Mouse (Mus musculus): Measurements from ENCODE around the gene Gm17571. TPM values are rescaled to one million over a fixed set of nuclear protein-coding genes. Genes with fewer than 3 reads are reported as not detected.

The Gm17571 gene
- polyA plus RNA-seq, 1 experiment from 2014 or later = not detected

DNA sequence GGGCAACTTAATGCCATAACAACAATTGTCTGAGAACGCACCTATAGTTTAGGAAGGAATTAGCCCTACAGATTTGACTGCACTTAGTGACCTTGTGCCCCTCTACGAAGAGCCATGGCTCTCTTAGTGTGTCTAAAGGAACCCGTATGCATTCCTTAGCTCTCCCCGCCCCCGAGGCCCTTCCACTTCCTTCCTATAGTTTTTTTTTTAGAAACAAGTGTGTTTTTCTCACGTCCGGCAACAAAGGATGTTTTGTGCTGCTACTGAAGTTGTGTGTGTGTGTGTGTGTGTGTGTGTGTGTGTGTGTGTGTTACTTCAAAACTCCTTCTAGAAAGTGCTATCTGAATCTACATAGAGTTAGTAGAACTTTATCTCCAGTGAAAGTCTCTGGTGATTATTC lies 23.5 kb upstream of the Gm17571 start:
- no peaks in the 10 kb centered on the region for H3K4me1 ChIP-seq
- ATAC-seq (replicated peaks) = no peak
- no peaks in the 10 kb centered on the region for H3K27me3 ChIP-seq (replicated peaks)
- no peak overlapping the region for H3K4me2 ChIP-seq
- no peaks in the 10 kb centered on the region for H3K9me3 ChIP-seq
- 54% methylated on average over 7 of the region's 7 CpGs for WGBS
- no peaks in the 10 kb centered on the region for H3K36me3 ChIP-seq (replicated peaks)
- no peak overlapping the region for H3K9ac ChIP-seq
- no peak overlapping the region for H3K27ac ChIP-seq
- no peak overlapping the region for H3K4me3 ChIP-seq

DNA sequence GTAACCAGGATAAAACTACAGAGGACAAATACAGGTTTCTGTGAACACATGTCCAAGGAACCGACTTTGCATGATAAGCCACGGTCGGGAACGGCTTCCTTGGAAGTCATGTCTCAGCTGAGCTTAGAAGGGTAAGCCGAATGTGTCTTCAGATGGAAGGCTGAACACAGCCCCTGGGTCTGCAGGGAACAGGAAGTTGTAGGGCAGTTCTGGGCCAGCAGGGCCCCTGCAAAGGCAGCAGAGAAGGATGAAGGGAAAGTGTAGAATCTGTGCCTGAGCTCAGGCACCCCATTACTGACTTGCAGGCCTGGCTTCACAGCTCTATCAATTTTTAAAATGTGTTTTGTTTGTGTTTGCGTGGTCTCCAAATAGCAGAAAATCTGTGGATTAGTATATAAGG lies 22.2 kb upstream of the Gm17571 start:
- H3K4me3 ChIP-seq = no peak overlapping the region
- no peak overlapping the region for H3K9ac ChIP-seq
- no peaks in the 10 kb centered on the region for H3K27me3 ChIP-seq (replicated peaks)
- no peaks in the 10 kb centered on the region for H3K9me3 ChIP-seq
- H3K4me2 ChIP-seq = no peak overlapping the region
- H3K4me1 ChIP-seq = no peaks in the 10 kb centered on the region
- no peak overlapping the region for H3K27ac ChIP-seq
- WGBS = 85% methylated on average over 6 of the region's 6 CpGs
- no peak for ATAC-seq (replicated peaks)
- no peaks in the 10 kb centered on the region for H3K36me3 ChIP-seq (replicated peaks)

DNA sequence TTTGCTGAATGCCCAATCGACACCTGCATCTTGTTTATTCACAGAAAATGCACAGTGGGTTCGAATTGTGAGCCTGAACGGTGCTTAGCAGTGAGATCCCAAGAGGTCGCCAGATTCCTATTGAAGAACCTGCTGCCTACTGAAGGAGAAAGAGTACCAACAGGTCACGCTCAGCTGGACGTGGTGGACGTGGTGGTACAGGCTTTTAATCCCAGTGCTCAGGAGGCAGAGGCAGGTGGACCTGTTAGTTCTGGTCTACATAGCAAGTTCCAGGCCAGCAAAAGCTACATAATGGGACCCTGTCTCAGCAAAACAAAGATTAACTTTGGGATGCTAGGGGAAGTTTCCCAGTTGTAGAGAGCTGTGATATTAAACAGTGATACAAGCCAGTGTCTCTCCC lies 21.2 kb upstream of the Gm17571 start:
- no peak overlapping the region for H3K4me2 ChIP-seq
- no peaks in the 10 kb centered on the region for H3K9me3 ChIP-seq
- H3K27me3 ChIP-seq (replicated peaks) = no peaks in the 10 kb centered on the region
- H3K27ac ChIP-seq = no peak overlapping the region
- 63% methylated on average over 7 of the region's 7 CpGs for WGBS
- no peak overlapping the region for H3K9ac ChIP-seq
- no peaks in the 10 kb centered on the region for H3K4me1 ChIP-seq
- no peak overlapping the region for H3K4me3 ChIP-seq
- ATAC-seq (replicated peaks) = no peak
- no peaks in the 10 kb centered on the region for H3K36me3 ChIP-seq (replicated peaks)

DNA sequence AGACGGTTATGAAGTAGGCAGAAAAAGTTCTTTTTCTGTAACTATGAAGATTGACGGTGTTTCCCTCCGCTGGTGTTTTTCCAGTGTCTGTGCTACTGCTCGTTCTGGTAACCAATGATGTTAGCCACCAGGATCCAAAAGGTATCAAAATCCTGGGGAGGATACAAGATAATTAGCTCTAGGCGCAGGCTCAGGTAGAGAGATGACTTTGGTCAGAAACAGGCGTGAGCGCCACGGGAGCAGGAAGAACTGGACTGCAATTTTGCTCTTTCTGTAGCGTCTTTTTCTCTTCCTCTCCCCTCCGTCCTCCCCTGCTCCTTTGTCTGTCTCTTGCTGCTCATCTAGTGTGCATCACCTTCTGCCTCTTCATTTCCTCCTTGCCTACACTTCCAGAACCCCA lies 20.3 kb upstream of the Gm17571 start:
- WGBS = 89% methylated on average over 10 of the region's 10 CpGs
- Histone ChIP-seq H3K4me2 (no peak overlapping the region), H3K27ac (no peak overlapping the region), H3K4me1 (no peaks in the 10 kb centered on the region), H3K27me3 (replicated peaks) (no peaks in the 10 kb centered on the region), H3K36me3 (replicated peaks) (no peaks in the 10 kb centered on the region), H3K9ac (no peak overlapping the region), H3K9me3 (no peaks in the 10 kb centered on the region), H3K4me3 (no peak overlapping the region)
- ATAC-seq (replicated peaks) = no peak

DNA sequence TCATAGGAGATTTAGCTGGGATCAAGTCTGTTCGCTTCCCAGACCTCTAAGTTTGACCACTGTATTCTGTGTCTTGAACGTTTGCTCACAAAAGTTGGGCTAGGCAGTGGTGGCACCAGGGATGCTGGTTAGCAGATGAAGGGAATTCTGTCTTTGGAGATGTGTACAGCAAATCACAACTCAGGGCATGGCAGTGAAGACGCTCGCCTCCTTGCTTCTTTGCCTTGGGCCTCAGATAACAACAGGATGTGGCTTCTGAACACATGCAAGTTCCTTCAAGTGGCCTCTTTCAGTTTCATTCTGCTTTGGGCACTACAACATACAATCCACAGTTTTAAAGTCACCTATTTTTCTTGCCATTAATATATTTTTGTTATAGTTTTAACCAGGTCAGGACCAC lies 19.8 kb upstream of the Gm17571 start:
- Histone ChIP-seq H3K4me1 (no peaks in the 10 kb centered on the region), H3K27ac (no peak overlapping the region), H3K4me3 (no peak overlapping the region), H3K27me3 (replicated peaks) (no peaks in the 10 kb centered on the region), H3K36me3 (replicated peaks) (no peaks in the 10 kb centered on the region), H3K9ac (no peak overlapping the region), H3K4me2 (no peak overlapping the region), H3K9me3 (no peaks in the 10 kb centered on the region)
- 88% methylated on average over 4 of the region's 4 CpGs for WGBS
- ATAC-seq (replicated peaks) = no peak

DNA sequence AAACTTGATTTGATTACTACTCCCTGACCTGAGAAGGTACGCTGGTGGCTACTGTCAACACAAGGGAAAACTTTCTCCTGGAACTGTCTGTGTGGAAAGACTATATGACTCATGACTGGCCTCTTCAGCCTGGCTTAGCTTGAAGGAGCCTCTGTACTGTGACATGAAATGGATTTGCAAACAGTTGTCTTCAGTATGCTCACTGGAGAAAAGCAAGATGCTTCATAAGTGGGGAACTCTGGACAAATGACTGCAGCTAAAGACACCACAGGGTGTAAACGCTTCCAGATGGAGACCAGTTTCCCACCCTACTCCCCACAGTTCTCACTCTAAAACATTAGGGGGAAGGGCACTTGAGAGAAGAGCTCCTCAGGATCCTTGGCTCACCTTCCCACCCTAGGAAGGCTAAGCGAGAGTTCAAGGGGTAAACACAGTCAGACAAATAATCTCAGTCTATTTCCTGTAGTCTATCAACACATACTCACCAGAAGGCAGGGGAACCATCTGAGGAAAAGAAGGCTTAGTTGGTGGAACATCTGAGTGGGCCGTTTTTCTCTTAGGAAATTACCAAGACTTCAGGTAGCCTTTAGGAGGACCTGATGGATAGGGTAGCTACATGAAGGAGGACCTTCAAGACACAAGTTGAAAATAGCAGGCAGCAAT lies 18.9 kb upstream of the Gm17571 start:
- no peaks in the 10 kb centered on the region for H3K27me3 ChIP-seq (replicated peaks)
- H3K4me2 ChIP-seq = no peak overlapping the region
- H3K36me3 ChIP-seq (replicated peaks) = no peaks in the 10 kb centered on the region
- ATAC-seq (replicated peaks) = no peak
- H3K9ac ChIP-seq = no peak overlapping the region
- WGBS = 88% methylated on average over 4 of the region's 4 CpGs
- no peak overlapping the region for H3K27ac ChIP-seq
- no peaks in the 10 kb centered on the region for H3K9me3 ChIP-seq
- no peaks in the 10 kb centered on the region for H3K4me1 ChIP-seq
- H3K4me3 ChIP-seq = no peak overlapping the region

DNA sequence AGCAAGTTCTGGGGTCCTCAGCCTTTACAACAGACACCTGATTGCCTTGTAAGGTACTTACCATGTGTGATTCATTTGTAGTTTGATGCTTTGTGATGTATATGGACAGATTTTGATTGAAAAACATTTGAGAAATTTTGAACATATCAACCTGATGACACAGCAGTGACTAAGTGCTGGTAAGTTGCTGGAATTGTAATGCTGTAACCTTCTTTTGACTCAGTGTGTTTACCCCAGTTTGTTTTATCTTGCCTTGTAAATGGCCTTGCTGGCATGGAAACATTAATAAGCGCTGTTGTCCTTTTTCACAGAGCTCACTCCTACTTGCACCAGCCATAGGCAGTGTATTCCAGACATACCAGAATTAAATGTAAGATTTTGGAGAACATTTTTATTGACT lies 14.4 kb upstream of the Gm17571 start:
- no peak for ATAC-seq (replicated peaks)
- Histone ChIP-seq H3K4me3 (no peak overlapping the region), H3K9me3 (no peaks in the 10 kb centered on the region), H3K4me1 (no peaks in the 10 kb centered on the region), H3K9ac (no peak overlapping the region), H3K27ac (no peak overlapping the region), H3K36me3 (replicated peaks) (no peaks in the 10 kb centered on the region), H3K27me3 (replicated peaks) (no peaks in the 10 kb centered on the region), H3K4me2 (no peak overlapping the region)
- WGBS = 98% methylated on average over 1 of the region's 1 CpGs

DNA sequence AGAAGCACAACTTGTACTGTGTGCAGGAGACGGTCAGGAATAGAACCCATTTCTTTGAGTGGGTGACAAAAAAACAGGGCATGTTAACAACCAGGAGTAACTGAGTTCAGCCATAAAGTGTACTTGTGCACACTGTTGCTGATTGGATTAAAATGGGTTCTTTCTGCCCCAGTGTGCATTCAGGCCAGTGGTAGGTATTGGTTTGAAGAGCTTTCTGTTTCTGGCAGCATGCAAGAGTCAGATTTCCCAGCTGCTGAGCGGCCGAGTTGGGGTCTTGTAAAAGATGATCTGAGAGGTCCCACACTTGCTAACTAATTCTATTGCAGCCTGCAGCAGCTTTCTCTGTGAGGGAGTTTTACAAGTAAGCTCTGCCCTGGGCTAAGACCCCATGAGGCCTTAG lies 13.5 kb upstream of the Gm17571 start:
- Histone ChIP-seq H3K36me3 (replicated peaks) (no peaks in the 10 kb centered on the region), H3K4me3 (no peak overlapping the region), H3K9ac (no peak overlapping the region), H3K4me2 (no peak overlapping the region), H3K27me3 (replicated peaks) (no peaks in the 10 kb centered on the region), H3K27ac (no peak overlapping the region), H3K9me3 (no peaks in the 10 kb centered on the region), H3K4me1 (peaks cover under 1% of the 10 kb centered on the region; the same call in 1 of the 2 replicates)
- WGBS = 83% methylated on average over 3 of the region's 3 CpGs
- no peak for ATAC-seq (replicated peaks)

DNA sequence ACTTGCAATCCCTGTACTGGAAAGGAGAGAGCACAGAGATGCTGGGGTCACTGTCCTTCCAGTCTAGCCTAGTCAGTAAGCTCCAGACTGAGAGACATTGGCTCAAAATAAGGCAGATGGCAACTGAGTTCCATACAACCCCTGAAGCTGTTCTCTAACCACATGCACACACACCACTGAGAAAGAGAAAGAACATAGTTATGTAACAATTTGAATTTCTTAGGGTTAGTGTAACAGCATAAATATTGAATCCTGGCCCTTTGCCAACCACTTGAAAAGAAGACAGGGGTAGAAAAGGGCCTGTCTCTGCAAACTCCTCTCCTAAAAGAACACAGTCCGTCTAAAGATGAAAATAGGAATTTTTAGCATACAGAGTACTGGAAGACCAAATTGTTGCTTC lies 12.8 kb upstream of the Gm17571 start:
- 48% methylated on average over 1 of the region's 1 CpGs for WGBS
- no peak overlapping the region for H3K27ac ChIP-seq
- H3K4me2 ChIP-seq = no peak overlapping the region
- no peak for ATAC-seq (replicated peaks)
- no peak overlapping the region for H3K9ac ChIP-seq
- no peaks in the 10 kb centered on the region for H3K36me3 ChIP-seq (replicated peaks)
- H3K27me3 ChIP-seq (replicated peaks) = no peaks in the 10 kb centered on the region
- H3K4me3 ChIP-seq = no peak overlapping the region
- no peaks in the 10 kb centered on the region for H3K9me3 ChIP-seq
- H3K4me1 ChIP-seq = peaks cover 7% of the 10 kb centered on the region

DNA sequence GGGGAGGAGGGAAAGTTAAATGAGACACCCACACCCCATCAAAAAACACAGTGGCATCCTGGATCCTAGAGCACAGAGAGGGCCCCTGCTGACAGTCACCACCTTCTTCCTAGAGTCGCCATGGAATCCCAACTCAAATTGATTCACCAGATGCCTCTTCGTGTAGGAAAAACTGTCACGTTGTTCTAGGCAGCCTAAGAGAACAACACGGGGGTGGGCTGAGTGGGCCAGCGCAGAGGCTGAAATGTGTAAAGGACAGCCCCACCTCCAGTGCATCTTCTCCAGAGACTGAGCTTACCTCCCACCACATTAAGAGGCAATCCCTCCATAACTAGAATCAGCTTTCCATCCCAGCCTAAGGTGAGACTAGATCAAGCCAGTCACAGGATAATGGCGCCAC lies 11.2 kb upstream of the Gm17571 start:
- Histone ChIP-seq H3K4me2 (no peak overlapping the region), H3K4me1 (peaks cover 8% of the 10 kb centered on the region), H3K27me3 (replicated peaks) (no peaks in the 10 kb centered on the region), H3K9ac (no peak overlapping the region), H3K36me3 (replicated peaks) (no peaks in the 10 kb centered on the region), H3K27ac (no peak overlapping the region), H3K4me3 (no peak overlapping the region), H3K9me3 (no peaks in the 10 kb centered on the region)
- WGBS = 73% methylated on average over 6 of the region's 6 CpGs
- no peak for ATAC-seq (replicated peaks)

DNA sequence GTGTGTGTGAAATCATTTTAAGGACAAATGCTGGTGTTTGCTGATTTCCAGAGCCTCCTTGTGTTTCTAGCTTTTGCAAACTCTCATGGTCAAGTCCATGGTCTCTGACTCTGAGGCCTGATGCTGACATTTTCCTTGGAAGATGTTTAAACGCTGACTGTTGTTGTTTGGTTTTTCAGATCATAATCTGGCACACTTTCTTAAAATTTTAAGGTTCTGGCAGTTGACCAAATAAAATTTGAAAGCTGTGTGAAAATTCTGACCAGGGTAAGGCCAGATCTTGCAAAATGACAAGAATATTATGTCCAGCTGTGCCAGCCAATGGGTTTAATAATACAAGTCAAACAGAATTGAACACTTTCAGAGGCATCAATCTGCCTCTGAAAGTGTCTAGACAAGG lies 8.7 kb upstream of the Gm17571 start:
- H3K27me3 ChIP-seq (replicated peaks) = no peaks in the 10 kb centered on the region
- no peak overlapping the region for H3K4me3 ChIP-seq
- 82% methylated on average over 1 of the region's 1 CpGs for WGBS
- no peak overlapping the region for H3K4me2 ChIP-seq
- H3K9ac ChIP-seq = no peak overlapping the region
- no peak for ATAC-seq (replicated peaks)
- no peaks in the 10 kb centered on the region for H3K9me3 ChIP-seq
- H3K4me1 ChIP-seq = peaks cover 8% of the 10 kb centered on the region
- H3K36me3 ChIP-seq (replicated peaks) = no peaks in the 10 kb centered on the region
- peak overlapping the region; percentile 2; the same call in 1 of the 2 replicates for H3K27ac ChIP-seq

DNA sequence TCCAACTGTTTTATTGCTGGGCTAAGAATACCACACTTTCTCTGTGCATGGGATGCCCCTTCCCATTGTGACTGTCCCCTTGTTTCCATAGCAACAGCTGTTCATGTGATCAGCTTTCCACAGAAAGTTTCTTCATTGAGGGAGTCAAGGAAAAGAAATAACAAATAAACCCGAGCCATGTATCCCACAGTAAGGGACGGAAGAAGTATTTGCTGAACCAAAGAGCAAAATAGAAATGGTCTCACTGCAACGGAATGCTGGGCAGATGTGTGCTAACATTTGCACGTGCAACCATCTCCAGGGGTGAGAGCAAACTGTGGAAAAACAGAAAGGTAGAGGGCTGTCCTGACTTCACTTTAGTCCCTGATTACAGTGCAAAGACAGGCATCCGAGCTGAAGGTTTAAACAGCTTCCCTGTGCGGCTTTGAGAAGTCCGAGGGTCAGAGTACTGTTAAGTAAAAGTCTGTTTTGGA lies 8.1 kb upstream of the Gm17571 start:
- Histone ChIP-seq H3K27me3 (replicated peaks) (no peaks in the 10 kb centered on the region), H3K36me3 (replicated peaks) (no peaks in the 10 kb centered on the region), H3K9ac (no peak overlapping the region), H3K4me3 (no peak overlapping the region), H3K27ac (peak overlapping the region; percentile 2; the same call in 1 of the 2 replicates), H3K9me3 (no peaks in the 10 kb centered on the region), H3K4me1 (peaks cover 8% of the 10 kb centered on the region), H3K4me2 (no peak overlapping the region)
- WGBS = 16% methylated on average over 7 of the region's 7 CpGs
- peak; percentile 76; the same call in 1 of the 2 replicates for ATAC-seq (replicated peaks)

DNA sequence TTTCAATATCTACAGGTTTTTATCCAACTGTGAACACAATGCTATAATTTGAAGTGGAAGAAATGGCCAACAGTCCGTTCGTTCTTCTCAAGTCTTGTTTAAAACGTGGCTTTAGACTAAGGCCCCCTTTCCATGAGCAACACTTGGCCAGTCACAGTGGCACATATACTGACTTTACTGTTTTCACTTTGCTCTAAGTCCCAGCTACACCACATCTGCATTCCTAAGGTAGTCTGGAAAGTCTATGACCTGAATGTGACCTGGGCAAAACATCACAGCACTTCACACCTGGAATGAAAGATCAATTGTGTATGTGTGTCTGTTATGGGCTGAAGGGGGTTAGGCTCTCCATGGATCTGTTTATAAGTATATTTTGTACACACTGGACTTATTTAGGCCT lies 2.2 kb upstream of the Gm17571 start:
- no peak for ATAC-seq (replicated peaks)
- Histone ChIP-seq H3K9ac (no peak overlapping the region), H3K27ac (no peak overlapping the region), H3K4me2 (no peak overlapping the region), H3K36me3 (replicated peaks) (no peaks in the 10 kb centered on the region), H3K9me3 (no peaks in the 10 kb centered on the region), H3K27me3 (replicated peaks) (no peaks in the 10 kb centered on the region), H3K4me3 (no peak overlapping the region), H3K4me1 (no peaks in the 10 kb centered on the region)
- 92% methylated on average over 3 of the region's 3 CpGs for whole genome bisulfite sequencing

Data from midbrain, embryonic 15.5 days (tissue).